Mouse (Mus musculus) intestine, embryonic 14.5 days (tissue): ENCODE measurements at regions not wholly inside any gene's neighbourhood (a gene's known extent, or its start where the extent isn't known, plus 50 kb on each side); places are given as distances from the start of the nearest gene placed in this dataset.

Experiments used
- ATAC-seq: fragments of 200-750 bp; cut with Nextera tagmentation; replicated peaks from 2 replicates; pipeline ENCODE4 v1.8.0; 2017; ENCODE audit warnings: low read depth, moderate number of reproducible peaks, moderate TSS enrichment, moderate library complexity; ENCODE audit not compliant: low FRiP score, low TSS enrichment
- DNase-seq: peaks from one replicate; pipeline ENCODE4 v3.0.0-alpha.2; 2018; ENCODE audit warnings: low spot score
- H3K27ac ChIP-seq: fragments of 300-500 bp; sonication (generic); 2 replicates; pipeline ENCODE4 v1.5.1; 2014; ENCODE audit warnings: low read depth, mild to moderate bottlenecking, control low read depth
- H3K27me3 ChIP-seq: fragments of 300-500 bp; sonication (generic); replicated peaks from 2 replicates; pipeline ENCODE4 v1.6.1; 2014; ENCODE audit warnings: low read length, control low read depth; ENCODE audit not compliant: control insufficient read depth, insufficient read depth
- H3K36me3 ChIP-seq: fragments of 300-500 bp; sonication (generic); 2 replicates; pipeline ENCODE4 v1.6.1; 2014; ENCODE audit warnings: low read length, control low read depth; ENCODE audit not compliant: control insufficient read depth, insufficient read depth
- H3K4me1 ChIP-seq: fragments of 300-500 bp; sonication (generic); replicated peaks from 2 replicates; pipeline ENCODE4 v1.6.1; 2014; ENCODE audit warnings: low read length, control low read depth, mixed read lengths; ENCODE audit not compliant: control insufficient read depth, insufficient read depth
- H3K4me2 ChIP-seq: fragments of 300-500 bp; sonication (generic); 2 replicates; pipeline ENCODE4 v1.6.1; 2014; ENCODE audit warnings: low read length
- H3K4me3 ChIP-seq: fragments of 300-500 bp; sonication (generic); 2 replicates; pipeline ENCODE4 v1.5.1; 2014; ENCODE audit warnings: low read depth, low read length, control low read depth, mixed read lengths
- H3K9ac ChIP-seq: fragments of 300-500 bp; sonication (generic); 2 replicates; pipeline ENCODE4 v1.6.1; 2014; ENCODE audit warnings: mild to moderate bottlenecking, low read length
- H3K9me3 ChIP-seq: fragments of 300-500 bp; sonication (generic); 2 replicates; pipeline ENCODE4 v1.6.1; 2016; ENCODE audit warnings: low read length, control low read depth; ENCODE audit not compliant: control insufficient read depth
- WGBS: fragments of 180-500 bp; shearing (Covaris S2); extraction: QIAGEN DNeasy Blood & Tissue Kit; methylation state at CpG from one replicate; pipeline ENCODE4 v1.1.7; 2014; 5-methylcytosine and 5-hydroxymethylcytosine counted together

DNA sequence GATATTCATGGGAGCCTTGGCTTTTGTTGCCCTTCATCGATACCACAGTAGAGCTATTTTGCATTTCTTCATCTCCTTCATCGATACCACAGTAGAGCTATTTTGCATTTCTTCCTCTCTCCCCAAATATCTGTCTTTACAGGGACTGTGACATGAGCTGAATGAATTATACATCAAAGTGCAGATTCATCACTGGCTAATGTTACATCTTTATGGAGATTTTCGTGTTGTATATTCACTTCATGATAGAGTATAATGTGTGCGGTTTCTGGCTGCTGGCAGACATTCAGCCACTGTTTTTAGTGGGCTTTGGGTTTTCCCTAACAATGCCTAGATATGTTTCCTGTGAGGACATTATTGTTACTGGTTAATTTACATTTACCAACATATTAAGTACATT, 162.8 kb upstream of the Lcorl start:
- no peak overlapping the region for H3K9ac ChIP-seq
- no peak overlapping the region for H3K4me2 ChIP-seq
- no peak overlapping the region for H3K27ac ChIP-seq
- no peaks in the 10 kb centered on the region for H3K36me3 ChIP-seq
- WGBS: 90% methylated on average over 4 of the region's 4 CpGs
- no peaks in the 10 kb centered on the region for H3K9me3 ChIP-seq
- no peaks in the 10 kb centered on the region for H3K4me1 ChIP-seq
- no peak overlapping the region for H3K4me3 ChIP-seq
- DNase-seq (no peak), ATAC-seq (no peak)
- H3K27me3 ChIP-seq: no peaks in the 10 kb centered on the region

DNA sequence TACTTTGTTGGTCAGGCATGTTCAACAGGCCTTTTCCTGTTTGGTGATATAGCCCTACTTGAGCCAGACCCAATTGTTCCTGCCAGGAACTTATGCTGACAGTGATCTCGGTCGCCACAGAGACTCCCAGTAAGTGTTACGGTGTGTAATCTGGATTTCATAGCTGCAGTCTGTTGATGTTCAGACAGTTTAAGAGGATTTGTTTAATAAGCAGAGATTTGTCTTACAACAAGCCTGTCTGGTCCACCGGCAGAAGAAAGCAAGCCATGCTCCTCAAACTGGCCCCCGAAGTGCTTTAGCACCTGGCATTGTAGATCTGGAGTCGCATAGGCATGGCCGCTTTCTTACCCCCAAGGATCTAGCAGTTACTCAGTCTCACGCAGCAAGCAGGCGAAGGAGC, 150.0 kb upstream of the Lcorl start:
- H3K9me3 ChIP-seq: no peaks in the 10 kb centered on the region
- H3K4me3 ChIP-seq: no peak overlapping the region
- no peaks in the 10 kb centered on the region for H3K4me1 ChIP-seq
- no peak overlapping the region for H3K9ac ChIP-seq
- no peak overlapping the region for H3K4me2 ChIP-seq
- ATAC-seq (no peak), DNase-seq (no peak)
- 77% methylated on average over 9 of the region's 9 CpGs for WGBS
- no peaks in the 10 kb centered on the region for H3K27me3 ChIP-seq
- H3K27ac ChIP-seq: no peak overlapping the region
- no peaks in the 10 kb centered on the region for H3K36me3 ChIP-seq

DNA sequence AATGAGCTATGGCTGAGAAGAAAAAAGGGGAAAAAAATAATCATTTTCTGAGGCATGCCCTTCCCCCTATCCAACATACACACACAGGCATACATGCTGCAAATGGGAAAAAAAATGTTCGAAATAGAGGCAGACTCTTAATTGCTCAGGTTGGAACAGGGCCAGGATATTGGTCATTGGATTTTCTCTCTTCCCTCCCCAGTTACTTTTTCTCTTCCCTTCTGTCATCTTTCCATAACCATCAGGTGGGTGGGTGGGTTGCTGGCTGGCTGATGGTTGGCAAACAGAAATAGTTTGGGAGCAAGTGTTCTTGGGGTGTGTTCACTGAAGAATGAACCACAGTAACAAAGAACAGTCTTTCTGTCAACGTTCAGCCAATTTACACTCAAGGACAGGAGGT, 149.3 kb upstream of the Lcorl start:
- Histone ChIP-seq H3K4me1 (no peaks in the 10 kb centered on the region), H3K4me3 (no peak overlapping the region), H3K27ac (no peak overlapping the region), H3K9me3 (no peaks in the 10 kb centered on the region), H3K36me3 (no peaks in the 10 kb centered on the region), H3K9ac (no peak overlapping the region), H3K27me3 (no peaks in the 10 kb centered on the region), H3K4me2 (no peak overlapping the region)
- no peak for ATAC-seq
- 88% methylated on average over 2 of the region's 2 CpGs for WGBS
- no peak for DNase-seq

DNA sequence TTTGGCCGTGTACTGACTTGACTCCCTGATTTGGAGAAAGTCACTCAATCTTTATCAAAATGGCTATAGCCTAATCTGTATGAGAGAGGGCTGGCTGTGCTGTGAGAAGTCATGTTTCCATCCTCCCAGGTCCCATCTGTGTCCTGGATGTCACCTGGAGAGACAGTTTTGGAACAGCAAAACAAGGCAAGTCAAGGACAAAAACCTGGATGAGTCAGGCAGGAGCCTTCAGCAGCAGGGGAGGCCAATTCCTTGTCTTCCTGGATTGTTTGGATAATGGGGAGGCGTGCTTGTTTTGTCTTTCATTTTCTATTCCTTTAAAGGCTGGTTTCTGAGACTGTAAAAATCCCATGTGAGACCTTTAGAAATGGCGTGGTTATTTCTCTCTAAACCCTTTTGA, 148.8 kb upstream of the Lcorl start:
- H3K27ac ChIP-seq: no peak overlapping the region
- 76% methylated on average over 3 of the region's 3 CpGs for WGBS
- no peaks in the 10 kb centered on the region for H3K27me3 ChIP-seq
- H3K36me3 ChIP-seq: no peaks in the 10 kb centered on the region
- H3K4me3 ChIP-seq: no peak overlapping the region
- no peak for DNase-seq
- no peaks in the 10 kb centered on the region for H3K9me3 ChIP-seq
- no peak for ATAC-seq
- no peak overlapping the region for H3K9ac ChIP-seq
- H3K4me1 ChIP-seq: no peaks in the 10 kb centered on the region
- H3K4me2 ChIP-seq: no peak overlapping the region

DNA sequence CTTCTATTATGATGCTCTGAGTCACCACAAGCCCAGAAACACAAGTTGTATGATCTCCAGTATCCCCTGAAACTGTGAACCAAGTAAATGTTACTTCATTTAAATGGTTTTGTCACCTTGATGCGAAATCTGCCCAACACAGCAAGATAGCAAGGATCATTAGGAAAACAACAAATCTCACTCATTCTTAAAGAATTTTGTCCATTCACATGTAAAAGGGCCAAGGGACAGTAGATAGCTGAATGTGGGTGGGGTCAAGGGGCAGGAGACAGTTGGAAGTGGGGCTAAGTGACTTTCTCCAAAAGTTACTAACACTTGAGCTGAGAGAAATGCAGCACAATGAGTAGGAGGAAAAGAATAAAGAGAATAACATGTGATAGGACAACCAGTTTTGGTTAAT, 148.2 kb upstream of the Lcorl start:
- DNase-seq (no peak), ATAC-seq (no peak)
- no peaks in the 10 kb centered on the region for H3K27me3 ChIP-seq
- no peaks in the 10 kb centered on the region for H3K36me3 ChIP-seq
- no peak overlapping the region for H3K9ac ChIP-seq
- H3K27ac ChIP-seq: no peak overlapping the region
- H3K4me3 ChIP-seq: no peak overlapping the region
- no peak overlapping the region for H3K4me2 ChIP-seq
- H3K9me3 ChIP-seq: no peaks in the 10 kb centered on the region
- 83% methylated on average over 1 of the region's 1 CpGs for WGBS
- H3K4me1 ChIP-seq: no peaks in the 10 kb centered on the region

DNA sequence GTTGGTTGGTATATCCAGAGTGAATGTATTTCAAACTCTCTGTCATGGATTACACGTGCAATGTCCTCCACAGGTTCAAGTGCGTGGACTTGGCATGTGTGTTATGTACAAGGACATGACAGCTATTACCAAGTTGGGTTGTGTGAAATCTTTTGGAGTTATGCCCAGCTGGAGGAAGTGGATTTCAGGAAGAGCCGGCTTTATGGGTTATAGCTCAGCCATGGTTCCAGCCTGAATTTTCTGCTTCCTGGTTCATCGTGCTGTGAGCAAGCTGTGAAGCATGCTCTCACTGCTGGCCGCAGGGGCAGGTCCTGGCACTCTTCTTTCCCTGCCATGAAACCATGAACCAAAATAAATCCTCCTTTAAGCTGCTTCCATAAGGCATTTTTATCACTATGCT, 144.6 kb upstream of the Lcorl start:
- H3K4me1 ChIP-seq: no peaks in the 10 kb centered on the region
- no peak overlapping the region for H3K4me3 ChIP-seq
- H3K9me3 ChIP-seq: no peaks in the 10 kb centered on the region
- no peak overlapping the region for H3K9ac ChIP-seq
- WGBS: 86% methylated on average over 5 of the region's 5 CpGs
- no peaks in the 10 kb centered on the region for H3K27me3 ChIP-seq
- H3K4me2 ChIP-seq: no peak overlapping the region
- ATAC-seq (no peak), DNase-seq (no peak)
- no peaks in the 10 kb centered on the region for H3K36me3 ChIP-seq
- no peak overlapping the region for H3K27ac ChIP-seq

DNA sequence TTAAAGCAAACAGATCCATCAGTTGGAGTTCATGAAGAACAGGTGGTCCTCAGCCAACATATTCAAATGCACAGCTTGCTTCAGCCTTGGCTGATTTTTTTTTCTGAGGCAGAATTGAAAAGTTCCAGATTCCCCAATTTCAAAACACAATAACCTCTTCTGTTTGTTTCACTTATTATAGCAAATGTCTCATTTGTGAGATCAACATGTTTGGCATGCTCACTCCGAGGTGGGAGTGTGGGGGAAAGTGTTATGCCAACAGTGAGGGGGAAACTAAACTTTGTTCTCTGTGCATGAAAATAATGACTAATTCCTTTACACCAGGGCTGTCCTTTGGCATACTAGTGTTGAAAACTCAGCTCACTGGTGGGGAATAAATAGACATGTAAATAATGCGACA, 100.4 kb upstream of the Lcorl start:
- no peak for ATAC-seq
- DNase-seq: no peak
- H3K27me3 ChIP-seq: no peaks in the 10 kb centered on the region
- no peak overlapping the region for H3K4me3 ChIP-seq
- H3K9ac ChIP-seq: no peak overlapping the region
- 62% methylated on average over 2 of the region's 2 CpGs for WGBS
- no peak overlapping the region for H3K4me2 ChIP-seq
- H3K9me3 ChIP-seq: no peaks in the 10 kb centered on the region
- no peaks in the 10 kb centered on the region for H3K36me3 ChIP-seq
- no peaks in the 10 kb centered on the region for H3K4me1 ChIP-seq
- no peak overlapping the region for H3K27ac ChIP-seq

DNA sequence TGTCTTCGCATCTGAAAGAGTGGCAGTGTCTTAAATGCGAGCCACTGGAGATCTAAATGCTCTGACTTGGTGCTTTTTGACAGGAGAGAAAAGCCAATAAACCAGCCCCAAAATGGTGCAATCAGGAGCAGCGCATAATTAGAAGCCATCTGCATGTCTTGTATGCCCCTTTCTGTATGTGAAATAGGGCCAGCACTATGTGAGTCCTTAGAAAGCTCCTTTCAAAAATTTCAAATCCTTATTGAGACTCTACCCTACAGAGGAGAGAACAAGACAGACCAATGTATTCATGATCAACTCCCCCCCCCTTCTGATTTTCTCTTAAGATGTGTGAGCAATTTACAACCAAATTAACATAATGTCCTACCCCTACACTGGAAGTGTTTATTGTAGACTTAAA, 86.6 kb upstream of the Lcorl start:
- Histone ChIP-seq H3K4me1 (no peaks in the 10 kb centered on the region), H3K4me2 (no peak overlapping the region), H3K4me3 (no peak overlapping the region), H3K27me3 (no peaks in the 10 kb centered on the region), H3K9ac (no peak overlapping the region), H3K9me3 (no peaks in the 10 kb centered on the region), H3K36me3 (no peaks in the 10 kb centered on the region), H3K27ac (no peak overlapping the region)
- no peak for DNase-seq
- WGBS: 92% methylated on average over 3 of the region's 3 CpGs
- no peak for ATAC-seq

DNA sequence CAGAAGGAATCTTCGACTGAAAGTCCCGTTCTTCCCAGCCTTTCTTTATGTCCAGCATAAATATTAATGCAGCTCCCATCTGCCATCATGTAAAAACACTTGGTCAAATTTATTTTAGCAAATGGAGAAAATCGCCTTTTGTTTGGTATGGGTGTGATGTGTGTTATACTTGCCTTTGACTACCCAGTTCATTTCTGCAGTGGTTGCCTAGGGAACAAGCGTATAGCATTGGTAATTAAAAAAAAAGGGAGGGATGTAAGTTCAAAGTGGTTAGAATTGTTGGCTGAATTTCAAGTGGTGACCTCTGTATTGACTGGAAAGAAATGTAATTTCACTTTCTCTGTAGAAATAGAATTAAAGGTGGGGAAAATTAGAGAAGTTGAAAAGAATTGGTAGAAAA, 75.6 kb upstream of the Lcorl start:
- H3K27ac ChIP-seq: no peak overlapping the region
- no peaks in the 10 kb centered on the region; the same call in 1 of the 2 replicates for H3K4me1 ChIP-seq
- WGBS: 79% methylated on average over 4 of the region's 4 CpGs
- no peaks in the 10 kb centered on the region for H3K9me3 ChIP-seq
- no peaks in the 10 kb centered on the region for H3K36me3 ChIP-seq
- H3K27me3 ChIP-seq: no peaks in the 10 kb centered on the region
- ATAC-seq (no peak), DNase-seq (no peak)
- no peak overlapping the region for H3K9ac ChIP-seq
- H3K4me2 ChIP-seq: no peak overlapping the region
- no peak overlapping the region for H3K4me3 ChIP-seq
